In the genomic region with DNA sequence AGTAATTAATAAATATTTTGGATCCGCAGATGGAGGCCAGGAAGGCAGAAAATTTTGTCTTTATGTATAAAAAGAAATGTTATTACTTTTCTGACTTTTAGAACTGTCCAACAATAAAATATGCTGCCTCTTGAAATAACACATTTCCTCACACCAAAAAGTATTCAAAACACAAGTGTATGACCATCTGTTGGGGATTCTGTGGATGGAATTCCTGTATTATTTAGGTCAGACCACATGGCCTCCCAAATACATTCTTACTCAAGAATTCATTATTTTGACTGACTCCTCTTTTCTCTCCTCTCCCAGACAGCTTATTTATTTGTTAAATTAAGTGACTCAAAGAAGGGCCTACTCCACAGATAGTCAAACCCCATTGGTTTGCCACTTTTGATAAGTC, we compare ENCODE assay signal across 7 mouse cellular contexts.
"Had no signal": no experiment of that assay in that cellular context is flagged by ENCODE, and none has a peak within 500 bp of the region (broad histone marks: within the 10 kb centered on the region; RNA-seq: fewer than 3 reads in every experiment).

No protein-coding gene starts in this region.

- DNase-seq: lung, adult 2 months; lung, postnatal 14 days; lung, postnatal 36 days; right cerebral cortex, postnatal 14 days; thymus, adult 2 months; thymus, postnatal 25 days; thymus, postnatal 4 days had no signal
